Mouse (Mus musculus) midbrain, postnatal 0 days (tissue): Measurements from ENCODE around the gene Atp8b2. TPM values are rescaled to one million over a fixed set of nuclear protein-coding genes. Genes with fewer than 3 reads are reported as not detected.
A peak's percentile ranks its signal among the peaks of the same experiment; 100 is the strongest.

Experiments
- ATAC-seq: fragments of 200-750 bp; cut with Nextera tagmentation; 2 replicates; pipeline ENCODE4 v1.8.0; 2017; ENCODE audit warnings: moderate number of reproducible peaks, mild to moderate bottlenecking, moderate TSS enrichment, moderate library complexity; ENCODE audit not compliant: low FRiP score
- DNase-seq: peaks from one replicate; pipeline ENCODE4 v3.0.0-alpha.2; 2015; ENCODE audit warnings: low spot score
- H3K27ac ChIP-seq: fragments of 300-500 bp; sonication (generic); 2 replicates; pipeline ENCODE4 v1.5.1; 2014; ENCODE audit warnings: low read depth, mild to moderate bottlenecking, low read length, mixed read lengths
- H3K27me3 ChIP-seq: fragments of 300-500 bp; sonication (generic); 2 replicates; pipeline ENCODE4 v1.6.1; 2014; ENCODE audit warnings: low read length, control low read depth, mixed read lengths; ENCODE audit not compliant: insufficient read depth
- H3K36me3 ChIP-seq: fragments of 300-500 bp; sonication (generic); 2 replicates; pipeline ENCODE4 v1.6.1; 2014; ENCODE audit warnings: low read length, control low read depth, mixed read lengths; ENCODE audit not compliant: insufficient read depth
- H3K4me1 ChIP-seq: fragments of 300-500 bp; sonication (generic); 2 replicates; pipeline ENCODE4 v1.6.1; 2014; ENCODE audit warnings: mild to moderate bottlenecking, control low read depth, antibody characterized with exemption, low read length, mixed read lengths; ENCODE audit not compliant: insufficient read depth
- H3K4me2 ChIP-seq: fragments of 300-500 bp; sonication (generic); 2 replicates; pipeline ENCODE4 v1.6.1; 2014; ENCODE audit warnings: low read depth, mild to moderate bottlenecking, low read length, mixed read lengths; ENCODE audit not compliant: poor library complexity, severe bottlenecking
- H3K4me3 ChIP-seq: fragments of 300-500 bp; sonication (generic); 2 replicates; pipeline ENCODE4 v1.5.1; 2014; ENCODE audit warnings: low read depth, mild to moderate bottlenecking, low read length, moderate library complexity
- H3K9ac ChIP-seq: fragments of 300-500 bp; sonication (generic); replicated peaks from 2 replicates; pipeline ENCODE4 v1.6.1; 2014; ENCODE audit warnings: mild to moderate bottlenecking, low read length, moderate library complexity, mixed read lengths; ENCODE audit not compliant: poor library complexity, severe bottlenecking
- H3K9me3 ChIP-seq: fragments of 300-500 bp; sonication (generic); 2 replicates; pipeline ENCODE4 v1.6.1; 2016; ENCODE audit warnings: low read length, control low read depth
- CTCF ChIP-seq: IDR thresholded peaks from 2 replicates; pipeline ENCODE4 v1.5.1; 2016; ENCODE audit warnings: antibody characterized with exemption, mild to moderate bottlenecking
- WGBS: fragments of 180-500 bp; shearing (Covaris S2); extraction: QIAGEN DNeasy Blood & Tissue Kit; methylation state at CpG from one replicate; pipeline ENCODE4 v1.1.7; 2014; 5-methylcytosine and 5-hydroxymethylcytosine counted together
- polyA plus RNA-seq: library from polyadenylated mRNA; unstranded; fragments of >200 nt; fragmentation: Nextera tagmentation; extraction: Ambion mirVana; gene quantifications from 2 replicates; pipeline ENCODE4 v1.2.1, GENCODE M21; 2015
- total RNA-seq: library from RNA; depleted of rRNA; stranded (reverse); fragments of >200 nt; gene quantifications from 2 replicates; pipeline ENCODE4 v1.2.3, GENCODE M21; 2014; rRNA removed

The Atp8b2 gene
- total RNA-seq = 68.9 and 95.4 TPM in 2 replicates
- 7.9 and 9.0 TPM in 2 replicates for polyA plus RNA-seq

DNA sequence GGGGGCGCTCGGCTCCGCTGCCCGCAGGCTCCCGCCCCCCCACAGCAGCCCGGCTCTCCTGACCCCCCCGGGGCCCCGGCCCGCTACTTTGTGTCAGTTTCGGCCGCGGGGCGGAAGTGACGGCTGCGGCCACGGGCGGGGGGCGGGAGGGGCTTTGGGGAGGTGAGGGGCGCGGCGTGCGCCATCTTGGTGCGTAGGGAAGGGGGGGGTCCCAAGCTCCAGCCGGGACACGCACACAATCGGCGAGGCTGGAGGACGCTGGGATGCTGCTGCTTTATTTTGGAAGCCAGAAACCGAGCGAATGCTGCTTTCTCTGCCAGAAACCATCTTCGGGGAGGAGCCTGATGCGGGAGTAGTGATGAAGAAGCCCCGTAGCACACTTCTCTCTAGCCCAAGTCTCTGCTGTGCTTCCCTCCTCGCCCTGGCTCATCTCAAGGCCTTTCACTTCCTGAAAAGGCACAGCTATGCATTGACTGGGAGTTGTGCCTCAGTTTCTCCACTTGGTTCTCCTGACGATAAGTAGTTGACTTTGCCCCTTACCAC is at the start of gene Atp8b2:
TSS of gene Atp8b2 (minus strand) at position 288 of the 543 bp plus-strand sequence.
- peak; percentile 62 for ATAC-seq
- H3K4me2 ChIP-seq = peak within 1 kb of the TSS; percentile 98
- peak within 1 kb of the TSS; percentile 92 for H3K9ac ChIP-seq
- H3K27ac ChIP-seq = peak within 1 kb of the TSS; percentile 84
- no peaks in the 10 kb centered on the region for H3K27me3 ChIP-seq
- no peaks in the 10 kb centered on the region for H3K9me3 ChIP-seq
- H3K4me1 ChIP-seq = peaks cover 33% of the 10 kb centered on the region
- under 1% methylated on average over 27 of the region's 35 CpGs for WGBS
- H3K4me3 ChIP-seq = peak within 1 kb of the TSS; percentile 89
- peak; percentile 85 for DNase-seq
- TF ChIP-seq CTCF = no peak
- 0 out of 2 replicates have a peak, but pooled peaks cover 4% of the 10 kb centered on the region for H3K36me3 ChIP-seq

DNA sequence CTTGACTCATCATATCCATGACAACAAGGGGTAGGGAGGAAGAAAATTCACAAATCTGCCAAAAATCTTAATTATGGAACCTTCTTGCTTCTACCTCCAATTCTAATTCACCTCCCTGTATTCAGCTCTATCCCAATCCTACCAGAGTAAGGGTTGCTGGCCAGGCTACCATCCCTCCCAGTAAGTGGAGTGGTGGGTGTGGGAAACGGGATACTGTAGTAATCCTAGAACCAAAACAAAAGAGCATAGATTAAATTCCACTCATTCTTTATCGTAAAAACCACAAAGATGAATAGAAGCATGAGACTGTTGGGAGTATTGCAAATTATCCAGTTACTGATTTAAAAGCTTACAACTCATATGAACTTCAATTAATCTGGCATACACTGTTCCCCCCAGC is 47.0 kb upstream of the Atp8b2 start:
- DNase-seq (no peak), ATAC-seq (no peak)
- TF ChIP-seq CTCF = no peak
- Histone ChIP-seq H3K9me3 (no peaks in the 10 kb centered on the region), H3K27ac (no peak overlapping the region), H3K9ac (no peak overlapping the region), H3K36me3 (peaks cover 66% of the 10 kb centered on the region), H3K4me2 (no peak overlapping the region), H3K4me3 (no peak overlapping the region), H3K4me1 (no peaks in the 10 kb centered on the region), H3K27me3 (no peaks in the 10 kb centered on the region)
- 92% methylated on average over 2 of the region's 2 CpGs for WGBS

DNA sequence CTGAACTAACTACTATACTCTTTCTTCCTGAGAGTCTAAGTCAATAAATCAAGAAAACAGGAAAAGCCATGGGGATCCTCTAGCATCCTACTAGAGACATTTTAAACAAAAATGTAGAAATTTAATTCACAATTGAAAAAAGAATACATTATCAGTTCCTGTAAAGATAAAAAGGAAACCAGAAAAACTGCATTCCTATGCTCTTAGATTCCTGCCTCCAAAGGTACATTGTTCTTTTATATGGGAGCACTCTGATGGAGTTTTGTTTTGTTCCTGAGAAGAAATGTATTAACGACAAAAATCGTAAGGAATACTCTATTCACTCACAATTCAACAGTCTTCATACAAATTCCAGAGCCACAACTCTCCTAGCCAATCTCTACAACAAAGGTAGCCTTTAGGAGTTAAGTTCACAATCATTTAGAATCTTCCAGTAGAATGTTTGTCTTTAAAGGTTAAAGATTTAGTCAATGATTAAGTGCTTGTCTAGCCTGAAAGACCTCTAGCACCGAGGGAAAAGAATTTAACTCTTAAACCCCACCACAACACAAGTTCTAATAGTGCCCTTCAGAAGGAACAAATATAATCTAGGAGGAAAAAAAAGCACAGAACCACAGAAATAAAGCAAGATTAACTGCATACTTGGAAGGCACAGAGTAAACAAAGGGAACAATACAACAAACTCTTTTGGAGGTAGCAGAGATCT is 40.9 kb upstream of the Atp8b2 start:
- Histone ChIP-seq H3K4me1 (no peaks in the 10 kb centered on the region), H3K36me3 (peaks cover 53% of the 10 kb centered on the region), H3K27ac (no peak overlapping the region), H3K4me3 (no peak overlapping the region), H3K9ac (no peak overlapping the region), H3K9me3 (no peaks in the 10 kb centered on the region), H3K27me3 (no peaks in the 10 kb centered on the region), H3K4me2 (no peak overlapping the region)
- WGBS = 76% methylated on average over 3 of the region's 3 CpGs
- no peak for DNase-seq
- ATAC-seq = no peak
- no peak for TF ChIP-seq CTCF

DNA sequence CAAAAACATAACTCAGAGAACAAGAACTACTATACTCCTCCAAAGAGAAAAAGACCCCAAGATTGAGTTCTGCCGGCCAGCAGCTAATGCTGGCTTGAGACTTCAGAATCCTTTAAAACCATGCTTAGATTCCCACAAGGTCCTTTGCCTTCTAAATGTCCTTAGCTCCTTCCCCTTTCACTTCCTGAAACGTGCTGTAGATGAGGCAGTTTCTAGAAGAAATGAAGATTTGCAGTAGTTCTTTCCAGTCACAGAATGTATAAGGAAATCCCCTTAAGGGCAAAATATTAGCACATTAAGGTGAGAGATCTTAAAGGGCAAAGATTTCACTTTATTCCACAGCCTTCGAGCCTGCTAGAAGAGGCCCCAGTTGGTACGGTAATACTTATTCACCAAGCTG is 36.5 kb upstream of the Atp8b2 start:
- Histone ChIP-seq H3K4me1 (0 out of 2 replicates have a peak, but pooled peaks cover 5% of the 10 kb centered on the region), H3K4me3 (no peak overlapping the region), H3K9me3 (no peaks in the 10 kb centered on the region), H3K27me3 (no peaks in the 10 kb centered on the region), H3K36me3 (peaks cover 29% of the 10 kb centered on the region), H3K4me2 (no peak overlapping the region), H3K9ac (no peak overlapping the region), H3K27ac (0 out of 2 replicates have a peak overlapping the region, but pooled peaks have one; percentile 87)
- WGBS = 82% methylated on average over 4 of the region's 4 CpGs
- DNase-seq = no peak
- TF ChIP-seq CTCF = no peak
- ATAC-seq = no peak

DNA sequence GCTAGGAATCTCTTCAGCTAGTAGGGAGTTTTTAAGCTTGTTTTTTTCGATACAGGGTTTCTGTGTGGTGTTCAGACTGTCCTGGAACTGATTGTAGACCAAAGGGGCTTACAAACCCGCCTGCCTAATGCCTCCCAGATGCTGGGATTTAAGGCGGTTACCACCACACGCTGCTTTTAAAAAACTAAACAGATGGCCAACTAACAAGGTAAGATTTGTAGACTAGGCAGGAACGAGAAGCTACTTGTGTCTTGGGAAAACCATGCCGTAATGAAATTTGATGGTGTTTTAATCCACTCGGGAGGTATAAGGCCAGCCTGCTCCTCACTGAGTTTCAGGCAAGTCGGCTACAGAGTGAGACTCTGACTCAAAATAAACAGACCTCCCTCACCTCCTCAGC is 35.8 kb upstream of the Atp8b2 start:
- peak overlapping the region; percentile 89 for H3K4me2 ChIP-seq
- 0 out of 2 replicates have a peak, but pooled peaks cover 5% of the 10 kb centered on the region for H3K4me1 ChIP-seq
- DNase-seq = no peak
- H3K36me3 ChIP-seq = peaks cover 24% of the 10 kb centered on the region
- no peaks in the 10 kb centered on the region for H3K9me3 ChIP-seq
- H3K27ac ChIP-seq = peak overlapping the region; percentile 87
- WGBS = 16% methylated on average over 8 of the region's 8 CpGs
- TF ChIP-seq CTCF = no peak
- H3K27me3 ChIP-seq = no peaks in the 10 kb centered on the region
- ATAC-seq = no peak
- peak overlapping the region; percentile 64 for H3K4me3 ChIP-seq
- H3K9ac ChIP-seq = peak overlapping the region; percentile 85

DNA sequence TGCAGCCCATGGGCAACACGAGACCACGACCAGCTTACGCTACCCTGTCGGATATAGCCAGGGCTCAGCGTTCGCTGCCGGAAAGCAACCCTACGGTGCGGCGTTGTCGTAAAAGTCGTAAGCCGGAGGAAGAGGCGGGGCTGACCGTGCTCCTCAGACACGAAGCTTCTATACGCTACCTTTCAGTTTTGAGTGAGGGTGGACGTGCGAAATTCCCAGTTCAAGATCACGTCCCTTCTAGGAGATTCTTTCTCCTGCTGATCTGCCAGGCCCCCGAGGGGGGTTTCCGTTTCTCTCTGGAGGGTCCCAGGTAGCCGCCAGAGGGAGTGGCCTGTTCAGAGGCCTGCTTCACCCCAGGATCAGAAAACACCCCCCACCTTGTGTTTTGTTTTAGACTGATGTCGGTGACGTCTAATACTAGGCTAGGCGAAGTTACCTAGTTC is 35.3 kb upstream of the Atp8b2 start, which contains the start of gene Hax1:
TSS of gene Hax1 (minus strand) at position 169 of the 443 bp plus-strand sequence.
- H3K36me3 ChIP-seq = peaks cover 24% of the 10 kb centered on the region
- H3K9me3 ChIP-seq = no peaks in the 10 kb centered on the region
- H3K9ac ChIP-seq = peak within 1 kb of the TSS; percentile 85
- no peak; the same call in 1 of the 2 replicates for TF ChIP-seq CTCF
- ATAC-seq (peak; percentile 94), DNase-seq (peak; percentile 96)
- no peaks in the 10 kb centered on the region for H3K27me3 ChIP-seq
- 0 out of 2 replicates have a peak, but pooled peaks cover 5% of the 10 kb centered on the region for H3K4me1 ChIP-seq
- under 1% methylated on average over 26 of the region's 26 CpGs for WGBS
- H3K4me2 ChIP-seq = peak within 1 kb of the TSS; percentile 89
- peak within 1 kb of the TSS; percentile 87 for H3K27ac ChIP-seq
- H3K4me3 ChIP-seq = peak within 1 kb of the TSS; percentile 64
